ENCODE assay signal across 8 mouse cellular contexts in genomic region chr11:109649206-109649605, GRCm38 (mm10). TPM values are rescaled to one million over a fixed set of nuclear protein-coding genes. Genes with fewer than 3 reads are reported as not detected.
DNase-seq lines count a peak whose midpoint lies in the region; ATAC-seq and TF ChIP-seq lines count a peak whose summit lies in the region.

Prkar1a (plus strand) TSS chr11:109649405.

- peak within 1 kb of the TSS; percentile 91 to 98 for H3K4me3 ChIP-seq in ES-E14 (ENCODE audit: insufficient read depth in 1 of 2, low read depth in 1 of 2, low read length in 2 of 2, poor library complexity in 1 of 2, severe bottlenecking in 1 of 2)
- peak within 1 kb of the TSS; percentile 98 for H3K4me3 ChIP-seq in embryonic facial prominence, embryonic 10.5 days
- peak within 1 kb of the TSS; percentile 82 for H3K4me3 ChIP-seq in layer of hippocampus, adult 2 months

- H3K9ac ChIP-seq in ES-E14 (ENCODE audit: insufficient read depth, low read depth, low read length, poor library complexity, severe bottlenecking), result no peak within 1 kb of the TSS; the same call in 1 of the 2 replicates

- peaks cover 3% of the 10 kb centered on the region; the same call in 1 of the 2 replicates for H3K36me3 ChIP-seq in ES-E14 (ENCODE audit: control insufficient read depth, insufficient read depth, low read length, poor library complexity, severe bottlenecking)
- H3K36me3 ChIP-seq in embryonic facial prominence, embryonic 10.5 days (replicated peaks), result peaks cover 11% of the 10 kb centered on the region

- no peak for TF ChIP-seq CTCF in layer of hippocampus, adult 2 months (conservative IDR thresholded peaks at IDR 0.05)

- ATAC-seq in megakaryocyte-erythroid progenitor cell, adult 5-6 weeks (replicated peaks; ENCODE audit: low FRiP score, low TSS enrichment, poor library complexity, severe bottlenecking), result no peak

- 39% methylated on average over 8 of the region's 8 CpGs for WGBS in embryonic facial prominence, embryonic 10.5 days

- in situ Hi-C loops in ES-E14 (cut with MboI; ENCODE audit: low sequenced_read_pairs in 2 of 2, unreplicated experiment in 2 of 2), result no loop called here

- H3K27ac ChIP-seq in ES-E14 (ENCODE audit: insufficient read depth, low read depth, low read length, poor library complexity, severe bottlenecking), result no peak within 1 kb of the TSS
- peak within 1 kb of the TSS; percentile 99 for H3K27ac ChIP-seq in embryonic facial prominence, embryonic 10.5 days (replicated peaks)
- H3K27ac ChIP-seq in layer of hippocampus, adult 2 months, result peak within 1 kb of the TSS; percentile 100

- peak; percentile 43 for DNase-seq in 416B (ENCODE audit: low read depth)
- no peak for DNase-seq in ES-E14 (ENCODE audit: low read depth, low spot score)
- DNase-seq in embryonic facial prominence, embryonic 10.5 days (ENCODE audit: low spot score), result no peak
- DNase-seq in heart, adult 8-10 months (ENCODE audit: low spot score), result no peak
- peak in 1 of 2 experiments; percentile 41 for DNase-seq in layer of hippocampus, adult 2 months (ENCODE audit: low spot score in 2 of 2)
- no peak for DNase-seq in spleen, postnatal 14 days (ENCODE audit: low spot score in 2 of 2)
- no peak for DNase-seq in B cell, adult 2 months

- H3K27me3 ChIP-seq in embryonic facial prominence, embryonic 10.5 days (replicated peaks; ENCODE audit: low read depth, poor library complexity, severe bottlenecking), result no peaks in the 10 kb centered on the region

- no peaks in the 10 kb centered on the region for H3K9me3 ChIP-seq in ES-E14 (ENCODE audit: control insufficient read depth, insufficient read depth, low read depth, low read length)
- H3K9me3 ChIP-seq in embryonic facial prominence, embryonic 10.5 days, result no peaks in the 10 kb centered on the region

- H3K4me1 ChIP-seq in ES-E14 (ENCODE audit: control insufficient read depth in 2 of 2, insufficient read depth in 2 of 2, low read length in 2 of 2, poor library complexity in 1 of 2), result peaks cover 0 to 1% of the 10 kb centered on the region in 2 experiments; a peak in 1 of 4 replicates
- H3K4me1 ChIP-seq in embryonic facial prominence, embryonic 10.5 days, result peaks cover 43% of the 10 kb centered on the region

TF ChIP-seq in ES-E14, 5 proteins besides CTCF, POLR2A, EP300 and RAD21:
- no peak for TF ChIP-seq HCFC1 (IDR thresholded peaks at IDR 0.05; ENCODE audit: borderline replicate concordance, insufficient read depth, low read length)
- no peak for TF ChIP-seq ZNF384 (IDR thresholded peaks at IDR 0.05; ENCODE audit: low read depth, low read length)
- TF ChIP-seq MAFK (IDR thresholded peaks at IDR 0.05; ENCODE audit: insufficient read depth, low read depth, low read length), result no peak
- TF ChIP-seq CHD2 (IDR thresholded peaks at IDR 0.05; ENCODE audit: low read depth, low read length), result no peak
- no peak for TF ChIP-seq ZC3H11A (IDR thresholded peaks at IDR 0.05; ENCODE audit: borderline replicate concordance, low read depth, low read length)

RNA-seq across cellular contexts. Expression of gene Prkar1a, which starts in this region (rescaled TPM):
- 26.8 and 46.0 TPM in 2 replicates for total RNA-seq in ES-E14 (2012; rRNA removed)
- 328 and 349 TPM in 2 replicates for polyA plus RNA-seq in embryonic facial prominence, embryonic 10.5 days (2016; fragmentation: Nextera tagmentation; extraction: Ambion mirVana)
- total RNA-seq in heart, adult 8-10 months (2022), result 100 to 1,000 TPM; 347 to 373 (median 363) TPM
- 100 to 1,000 TPM; 522 to 554 TPM for total RNA-seq in layer of hippocampus, adult 2 months (2021)
- total RNA-seq in megakaryocyte-erythroid progenitor cell, adult 5-6 weeks (2014; fragmentation: Nextera tagmentation), result 93.1 and 106 TPM in 2 replicates
- total RNA-seq in megakaryocyte-erythroid progenitor cell, adult 5-6 weeks (2017), result 72.0 and 76.5 TPM in 2 replicates
